Mouse (Mus musculus): ENCODE data around the gene Mrs2. TPM values are rescaled to one million over a fixed set of nuclear protein-coding genes. Genes with fewer than 3 reads are reported as not detected.
"Not testable (repeated sequence)": the region's sequence is repeated elsewhere in the genome, so short reads cannot be mapped to it uniquely, and the experiment has no call there.

Gene Mrs2
- total RNA-seq, 2 experiments from 2014 or later, result 35.7 to 37.5 TPM

DNA sequence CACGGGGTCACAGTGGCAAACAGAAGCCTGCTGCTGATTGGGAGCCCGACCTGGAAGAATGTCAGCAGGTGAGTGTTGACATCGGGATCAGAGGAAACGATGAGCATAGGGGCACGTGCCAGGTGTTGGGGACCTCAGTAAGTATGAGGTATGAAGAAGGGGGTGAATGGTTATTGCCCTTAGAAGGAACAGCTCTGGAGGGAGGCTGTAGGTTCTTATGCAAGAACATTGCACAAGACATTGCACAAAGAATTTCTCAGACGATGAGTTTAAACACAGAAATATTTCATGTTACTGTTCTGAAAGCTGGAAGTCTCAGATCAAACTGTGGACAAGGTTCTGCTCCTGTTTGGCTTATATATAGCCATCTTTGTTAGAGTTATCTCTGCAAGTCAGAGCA lies 39.1 kb downstream of the Mrs2 start:
- no peak for DNase-seq (ENCODE audit: low spot score)

DNA sequence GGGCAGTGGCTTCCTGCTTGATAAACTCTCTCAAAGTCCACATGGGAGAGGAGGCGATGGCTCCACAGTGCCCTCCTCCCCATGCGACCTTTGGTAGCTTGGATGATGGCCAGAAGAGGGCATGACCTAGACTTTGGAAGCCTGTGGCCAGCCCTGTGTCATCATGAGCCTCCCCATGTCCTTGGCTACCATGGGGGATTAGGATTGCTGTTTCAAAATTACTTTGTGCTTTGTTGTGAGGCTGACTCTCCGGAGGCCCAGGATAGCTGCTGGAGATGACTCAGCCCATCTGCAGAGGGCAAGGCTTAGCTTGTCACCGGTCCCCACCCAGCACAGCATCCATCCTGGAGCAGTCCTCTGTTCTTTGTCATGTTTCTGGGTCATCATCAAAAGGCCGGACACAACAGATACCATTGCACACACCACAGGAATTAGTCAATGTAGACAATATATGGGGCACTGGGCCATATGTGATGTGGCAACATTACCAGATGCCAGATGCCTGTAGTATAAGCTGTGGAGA lies 42.3 kb downstream of the Mrs2 start:
- DNase-seq (ENCODE audit: low spot score), result no peak

DNA sequence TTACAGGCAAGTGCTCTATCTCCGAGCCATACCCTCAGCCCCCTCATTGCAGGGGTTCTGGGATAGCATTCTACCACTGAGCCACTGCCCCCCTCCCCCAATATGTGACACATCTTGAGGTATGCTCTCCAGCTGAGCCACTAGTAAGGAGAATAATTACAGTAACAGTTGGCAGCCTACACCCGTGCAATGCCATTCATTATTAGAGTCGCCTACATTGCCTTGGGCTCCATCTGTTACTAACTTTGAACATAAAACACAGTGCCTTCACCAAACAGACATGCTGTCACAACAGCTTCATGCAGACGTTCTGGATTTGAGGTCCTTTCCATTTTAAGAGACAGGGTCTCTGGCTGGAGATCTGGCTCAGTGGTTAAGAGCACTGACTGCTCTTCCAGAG lies 43.8 kb downstream of the Mrs2 start:
- no peak for DNase-seq (ENCODE audit: low spot score)

DNA sequence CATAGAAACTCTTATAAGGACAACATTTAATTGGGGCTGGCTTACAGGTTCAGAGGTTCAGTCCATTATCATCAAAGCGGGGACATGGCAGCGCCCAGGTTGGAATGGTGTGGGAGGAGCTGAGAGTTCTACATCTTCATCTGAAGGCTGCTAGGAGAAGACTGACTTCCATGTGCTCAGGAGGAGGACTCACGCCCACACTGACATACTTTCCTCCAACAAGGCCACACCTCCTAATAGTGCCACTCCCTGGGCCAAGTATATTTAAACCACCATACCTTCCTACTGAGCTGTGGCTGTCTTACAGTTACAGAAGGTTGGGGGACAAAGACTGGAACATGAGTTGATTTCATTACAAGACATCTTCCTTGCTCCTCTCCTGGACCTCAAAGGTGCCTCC lies 48.4 kb downstream of the Mrs2 start:
- not testable (repeated sequence) for DNase-seq (ENCODE audit: low spot score)

DNA sequence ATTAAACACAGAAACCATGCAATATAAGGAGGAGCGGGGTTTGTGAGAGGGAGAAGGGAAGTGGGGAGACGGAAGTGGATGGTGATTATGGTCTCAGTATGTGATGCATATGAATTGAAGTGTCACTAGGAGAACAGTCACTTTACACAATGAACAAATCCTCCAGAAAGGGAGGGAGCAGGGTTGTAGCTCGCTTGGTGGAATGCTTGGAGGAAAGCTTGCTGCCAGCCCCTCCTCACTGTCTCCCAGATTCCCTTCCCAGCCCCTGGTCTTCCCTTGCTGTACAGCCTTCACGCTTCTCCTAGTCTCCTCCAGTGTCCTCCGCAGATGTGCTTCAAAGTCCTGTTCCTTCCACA lies 54.4 kb downstream of the Mrs2 start:
- no peak for DNase-seq (ENCODE audit: low spot score)

DNA sequence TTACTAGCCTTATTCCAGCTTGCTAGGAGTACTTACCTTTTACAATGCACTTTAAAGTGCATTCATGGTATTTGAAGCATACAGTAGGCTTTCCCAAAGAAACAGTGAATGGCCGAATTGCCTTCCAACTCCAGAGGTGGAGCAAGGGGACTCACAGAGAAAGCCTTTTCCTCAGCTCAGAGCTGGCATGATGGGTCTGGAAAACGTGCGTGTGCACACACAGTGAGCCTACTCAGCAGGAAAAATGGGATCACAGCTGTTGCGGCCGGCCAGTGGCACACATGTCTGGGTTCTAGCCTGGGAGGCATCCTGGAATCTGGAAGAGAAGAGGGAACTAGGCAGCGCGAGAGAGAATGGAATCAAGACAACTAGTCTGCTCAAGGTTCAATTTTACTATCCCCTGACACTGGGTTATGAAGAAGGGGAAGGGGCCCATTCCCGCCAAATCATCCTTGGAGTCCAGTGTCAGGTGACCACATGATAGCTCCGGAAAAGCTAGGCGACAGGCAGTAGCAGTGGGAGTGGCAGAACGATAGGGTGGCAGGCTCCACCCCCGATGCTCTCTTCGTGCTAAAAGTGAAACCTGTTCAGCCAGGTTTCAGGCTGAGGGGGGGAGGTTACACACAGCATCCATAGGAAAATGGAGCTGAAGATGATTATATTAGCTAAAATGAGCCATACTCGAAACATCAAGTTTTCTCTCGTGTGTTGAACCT lies 54.9 kb downstream of the Mrs2 start:
- no peak for DNase-seq (ENCODE audit: low spot score)

DNA sequence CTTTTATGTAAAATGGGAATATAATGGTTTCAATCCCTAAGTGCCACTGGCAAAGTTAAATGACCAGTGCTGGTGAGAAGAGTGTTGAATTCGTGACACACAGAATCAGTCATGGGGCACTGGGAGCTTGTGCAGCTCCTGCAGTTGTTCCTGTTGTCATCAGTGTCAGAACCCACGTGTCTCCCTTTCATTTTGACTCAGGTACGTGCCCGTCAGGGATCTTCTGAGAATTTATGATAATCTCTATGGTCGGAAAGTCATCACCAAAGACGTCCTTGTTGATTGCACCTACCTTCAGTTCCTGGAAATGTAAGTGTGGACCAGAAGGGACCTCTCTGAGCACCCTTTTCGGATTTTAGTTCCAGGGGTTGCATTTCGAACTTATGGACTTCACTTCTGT lies 58.1 kb downstream of the Mrs2 start:
- no peak for DNase-seq (ENCODE audit: low spot score)

DNA sequence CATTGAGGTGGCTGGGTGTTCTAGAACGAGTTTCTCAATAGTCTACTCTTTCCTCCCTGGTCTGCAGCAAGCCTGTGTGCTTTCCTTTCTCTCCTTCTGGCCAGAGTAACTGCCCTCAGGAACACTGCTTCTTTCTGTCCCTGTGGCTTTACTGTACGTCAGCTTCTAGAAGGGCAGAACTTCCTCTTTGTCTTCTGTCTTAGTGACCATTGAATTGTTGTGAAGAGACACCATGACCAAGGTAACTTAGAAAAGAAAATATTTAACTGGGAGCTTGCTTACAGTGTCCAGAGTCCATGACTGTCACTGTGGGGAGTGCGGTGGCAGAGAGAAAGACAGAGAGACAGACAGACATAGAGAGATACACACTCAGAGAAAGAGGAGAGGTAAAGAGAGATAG lies 60.1 kb downstream of the Mrs2 start:
- no peak for DNase-seq (ENCODE audit: low spot score)

DNA sequence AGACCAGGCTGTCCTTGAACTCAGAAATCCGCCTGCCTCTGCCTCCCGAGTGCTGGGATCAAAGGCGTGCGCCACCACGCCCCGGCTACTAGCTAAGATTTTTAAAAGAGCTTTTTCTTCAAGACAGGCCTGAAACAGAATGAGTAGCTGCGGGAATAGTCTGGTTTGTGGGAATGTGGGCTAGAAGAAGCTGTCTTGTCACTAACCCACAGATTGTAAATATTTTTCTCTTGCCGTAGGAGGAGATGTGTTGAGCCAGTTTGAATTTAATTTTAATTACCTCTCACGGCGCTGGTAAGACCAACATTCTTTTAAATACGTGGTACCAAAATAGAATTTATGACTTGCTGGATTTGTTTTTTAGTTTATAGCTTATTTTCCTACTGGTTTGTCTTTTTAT lies 61.5 kb downstream of the Mrs2 start:
- no peak for DNase-seq (ENCODE audit: low spot score)

DNA sequence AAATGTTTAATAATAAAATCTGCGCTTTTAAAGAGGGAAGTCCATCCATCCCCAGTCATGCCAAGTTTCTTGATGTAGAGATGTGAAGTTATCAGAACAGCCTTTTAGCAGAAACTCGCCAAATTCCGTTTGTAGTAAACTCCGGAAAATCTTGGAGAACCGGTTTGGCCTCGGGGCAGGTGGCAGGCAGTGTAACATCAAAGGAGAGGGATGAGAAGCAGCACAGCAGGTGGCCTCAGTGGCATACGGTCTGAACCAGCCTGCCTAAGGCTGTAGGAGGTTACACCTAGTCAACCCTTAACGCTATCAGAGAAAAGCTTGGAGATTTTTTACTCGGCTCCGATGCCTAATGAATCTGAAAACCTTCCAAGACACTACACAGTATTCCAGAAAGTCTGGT lies 64.7 kb downstream of the Mrs2 start:
- DNase-seq (ENCODE audit: low spot score), result no peak

DNA sequence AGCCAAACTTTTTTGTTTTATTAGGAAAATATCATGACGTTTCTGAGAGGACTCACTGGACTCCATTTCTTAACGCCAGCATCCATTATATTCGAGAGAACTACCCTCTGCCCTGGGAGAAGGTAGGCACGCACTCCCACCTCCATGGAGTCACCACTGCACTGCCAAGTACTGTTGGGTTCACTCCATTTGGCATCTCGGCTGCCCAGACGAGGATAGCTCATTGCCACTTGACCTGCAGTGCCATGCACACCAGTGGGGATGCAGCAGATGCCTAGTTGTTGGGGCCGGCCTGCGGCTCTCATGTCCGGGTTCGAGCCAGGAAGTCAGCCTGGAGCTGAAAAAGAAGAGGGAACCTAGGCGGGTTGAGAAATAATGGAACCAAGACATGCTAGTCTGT lies 65.1 kb downstream of the Mrs2 start:
- DNase-seq (ENCODE audit: low spot score), result no peak

DNA sequence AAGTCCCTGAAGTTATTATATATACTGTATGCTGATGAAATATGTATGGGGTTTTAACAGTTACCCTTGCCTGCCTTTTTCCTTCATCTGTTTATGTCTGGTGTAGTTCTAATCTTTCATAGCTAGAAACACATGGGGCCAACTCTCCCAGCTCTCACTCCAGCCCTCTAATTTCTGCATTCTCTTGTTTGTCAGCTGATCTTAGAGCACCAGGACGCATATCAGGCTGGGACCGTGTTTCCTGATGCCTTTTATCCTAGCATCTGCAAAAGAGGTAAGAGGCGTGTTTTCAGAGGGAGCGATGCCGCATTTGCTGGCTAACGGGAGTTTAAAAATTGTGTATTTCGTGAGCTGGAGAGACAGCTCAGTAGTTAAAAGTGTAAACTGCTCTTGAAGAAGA lies 67.5 kb downstream of the Mrs2 start:
- no peak for DNase-seq (ENCODE audit: low spot score)

DNA sequence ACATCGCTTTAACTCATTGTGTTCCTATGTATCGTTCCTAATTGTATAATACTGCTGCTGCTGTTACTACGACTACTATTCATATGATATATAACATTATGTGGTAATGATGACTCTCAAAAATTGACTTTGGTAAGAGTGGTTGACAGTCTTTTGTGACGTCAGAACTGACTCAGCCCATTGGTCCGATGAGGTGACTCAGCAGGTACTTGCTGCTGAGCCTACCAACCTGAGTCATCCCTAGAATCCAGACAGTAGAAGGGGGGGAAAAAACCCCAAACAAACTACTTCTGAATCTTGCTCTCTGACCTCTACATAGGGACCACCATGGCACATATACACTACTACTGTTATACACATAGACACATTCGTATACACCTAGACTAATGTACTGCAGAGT lies 71.3 kb downstream of the Mrs2 start:
- no peak for DNase-seq (ENCODE audit: low spot score)

DNA sequence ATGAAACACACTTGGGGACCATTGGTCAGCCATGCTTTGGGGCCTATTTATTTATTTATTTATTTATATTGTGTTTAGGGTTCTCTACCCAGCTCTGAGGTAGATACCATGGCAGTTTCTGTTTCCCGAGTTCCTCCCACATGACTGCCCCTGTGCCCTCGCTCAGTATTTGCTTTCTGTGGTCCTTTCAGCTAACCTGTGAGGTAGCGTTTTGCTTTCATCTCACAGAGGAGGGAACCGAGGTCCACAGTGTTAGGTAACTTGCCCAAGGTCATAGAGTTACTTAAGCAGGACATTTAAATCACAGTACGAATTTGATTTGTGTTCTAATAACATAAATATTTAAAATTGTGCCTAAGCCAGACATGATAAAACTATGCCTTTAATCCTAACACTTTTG lies 73.0 kb downstream of the Mrs2 start:
- DNase-seq (ENCODE audit: low spot score), result no peak

DNA sequence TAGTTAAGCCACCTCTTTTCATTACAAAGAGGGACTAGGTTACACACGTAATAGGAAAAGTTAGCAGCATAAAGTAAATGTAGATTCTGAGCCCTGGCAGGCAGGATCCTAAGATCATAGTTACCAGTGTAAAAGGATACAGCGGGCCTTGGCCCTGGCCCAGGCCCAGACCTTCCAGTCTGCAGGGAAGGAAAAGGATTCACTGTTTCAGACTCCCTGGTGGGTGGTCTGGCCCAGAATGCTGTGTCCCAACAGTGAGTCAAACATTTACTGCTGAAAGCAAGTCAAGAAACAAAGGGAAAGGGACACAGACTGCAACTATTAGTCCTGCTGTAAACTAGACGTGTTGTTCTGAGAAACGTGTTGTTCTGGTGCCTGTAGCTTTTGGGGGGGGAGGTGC lies 74.6 kb downstream of the Mrs2 start:
- no peak for DNase-seq (ENCODE audit: low spot score)

DNA sequence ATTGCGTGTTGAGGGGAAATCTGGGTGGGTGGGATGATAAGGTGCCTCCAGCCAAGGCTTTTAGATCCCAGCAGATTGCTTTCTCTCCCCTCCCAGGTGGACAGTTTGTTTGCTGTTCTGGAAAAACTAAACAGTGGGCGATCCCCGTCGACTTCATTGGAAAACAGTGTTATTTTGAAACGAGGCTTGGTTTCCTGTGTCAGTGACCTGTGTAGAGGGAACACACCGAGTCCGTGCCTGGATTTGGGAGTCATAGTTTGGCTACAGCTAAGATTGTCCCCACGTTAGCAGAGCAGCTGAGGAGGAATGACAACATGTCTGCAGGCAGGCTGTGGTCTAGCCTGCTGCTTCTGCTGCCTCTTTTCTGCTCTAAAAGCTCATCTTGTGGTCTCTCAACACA lies 76.9 kb downstream of the Mrs2 start:
- no peak for DNase-seq (ENCODE audit: low spot score)

DNA sequence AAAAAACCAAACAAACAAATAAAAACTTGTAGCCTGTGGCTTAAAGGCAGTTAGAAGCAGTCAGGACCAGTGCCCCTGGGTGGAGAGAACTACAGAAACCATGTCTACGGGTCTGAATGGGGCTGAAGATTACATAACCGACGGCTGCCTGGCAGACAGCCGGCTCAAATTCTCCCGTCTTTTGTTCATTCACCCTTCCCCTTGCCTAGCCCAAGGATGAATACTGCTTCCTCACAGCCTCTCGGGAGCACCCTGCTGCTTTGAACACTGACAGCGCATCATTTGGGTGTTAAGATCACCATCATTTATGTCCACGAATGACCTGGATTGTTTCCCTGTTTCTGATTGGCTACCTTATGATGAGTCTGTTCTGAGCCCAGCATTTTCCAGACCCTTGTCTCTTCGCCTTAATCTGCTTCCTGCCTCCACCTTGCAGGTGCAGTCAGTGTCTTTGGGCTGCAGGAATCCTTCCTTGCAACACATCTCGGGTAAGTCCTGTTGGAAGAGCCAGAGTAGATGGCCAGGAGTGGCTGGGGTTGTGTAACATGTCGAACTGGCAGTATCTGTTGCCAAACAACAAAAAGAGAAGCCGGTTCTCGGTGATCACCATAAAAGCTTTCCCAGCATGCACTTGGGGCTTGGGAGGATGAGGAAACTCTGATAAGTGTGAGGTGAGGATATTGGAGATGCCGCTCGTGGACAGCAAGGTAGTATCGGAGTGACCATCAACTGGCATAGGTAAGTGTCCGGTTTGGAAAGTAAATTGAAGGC lies 77.5 kb downstream of the Mrs2 start, which contains the start of gene Gpld1:
TSS of gene Gpld1 (plus strand) at position 641 of the 771 bp plus-strand sequence.
- peak; percentile 10 for DNase-seq (ENCODE audit: low spot score)

DNA sequence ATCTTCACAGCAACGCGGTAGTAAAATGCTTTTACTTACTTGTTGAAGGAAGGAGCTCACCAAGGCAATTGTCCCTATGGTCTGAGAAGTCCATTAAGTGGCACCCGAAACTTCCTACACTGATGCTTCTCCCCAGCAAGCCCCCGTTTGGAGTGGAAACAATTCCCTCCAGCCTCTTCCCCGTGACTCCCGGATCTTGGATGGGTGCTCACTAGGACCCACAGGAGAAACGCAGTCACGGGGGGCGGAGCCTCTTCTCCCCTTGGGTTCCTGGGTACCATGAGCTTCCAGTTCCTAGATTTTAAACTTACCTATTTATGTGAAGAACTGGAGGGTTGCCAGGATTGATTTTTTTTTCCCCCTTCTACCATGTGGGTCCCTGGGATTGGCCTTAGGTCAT lies 80.7 kb downstream of the Mrs2 start:
- no peak for DNase-seq (ENCODE audit: low spot score)

DNA sequence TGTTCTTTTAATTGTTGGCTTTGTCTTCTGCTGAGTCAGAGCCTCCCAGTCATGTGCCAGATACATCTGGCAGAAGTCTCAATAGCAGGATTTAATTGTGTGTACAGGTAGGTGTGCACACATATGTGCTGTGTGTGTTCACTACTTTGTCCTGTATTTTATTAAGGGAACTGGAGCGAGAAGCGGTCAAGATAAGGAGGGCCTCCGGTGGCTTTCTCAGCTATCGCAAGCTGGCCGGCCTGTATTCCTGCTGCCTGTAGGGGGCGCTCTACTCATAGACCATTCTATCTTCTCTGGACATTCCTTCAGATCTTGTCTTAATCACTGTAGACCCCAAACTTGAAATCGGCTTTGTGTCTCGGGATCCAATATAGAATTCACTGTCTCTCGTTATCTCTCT lies 81.5 kb downstream of the Mrs2 start:
- peak; percentile 80 for DNase-seq (ENCODE audit: low spot score)

DNA sequence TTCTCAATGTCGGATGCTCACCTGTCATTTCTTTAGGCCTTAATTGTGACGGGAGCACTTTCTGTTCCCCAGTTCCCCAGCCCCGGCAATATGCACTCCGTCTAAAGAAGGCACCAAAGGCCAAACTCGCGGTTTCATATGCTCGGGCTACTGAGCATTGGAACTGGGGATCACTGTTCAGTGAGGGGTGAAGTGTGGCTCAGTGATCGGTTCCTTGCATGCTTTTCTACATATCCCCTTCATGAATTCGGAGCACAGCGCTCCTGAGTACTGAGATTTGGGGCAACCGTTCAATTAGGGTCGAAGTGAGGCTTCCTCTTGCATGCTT lies 82.4 kb downstream of the Mrs2 start:
- DNase-seq (ENCODE audit: low spot score), result no peak

Data from gastrocnemius, adult 18-20 months (tissue).